15 mouse cellular contexts compared by ENCODE assay signal in the genomic region with DNA sequence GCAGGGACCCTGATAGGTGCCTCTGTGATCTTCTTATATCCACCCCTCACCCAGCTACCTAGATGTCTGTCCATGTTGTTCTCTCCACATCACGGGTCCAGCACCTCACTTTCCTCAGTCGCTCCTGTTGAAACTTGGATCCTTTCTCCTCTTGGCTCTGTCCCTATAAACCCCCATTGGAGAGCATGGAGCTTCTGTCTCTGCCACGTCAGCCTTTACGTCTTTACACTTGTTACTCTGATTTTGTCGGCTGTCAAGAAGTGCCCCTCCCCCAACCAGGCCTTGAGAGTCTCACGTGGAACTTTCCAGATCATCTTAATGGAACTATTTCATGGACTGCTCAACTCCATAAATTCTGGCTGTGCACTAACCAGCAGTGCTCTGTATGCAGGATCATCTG. TPM values are rescaled to one million over a fixed set of nuclear protein-coding genes. Genes with fewer than 3 reads are reported as not detected.
DNase-seq lines count a peak whose midpoint lies in the region; ATAC-seq lines count a peak whose summit lies in the region.
"Had no signal": no experiment of that assay in that cellular context is flagged by ENCODE, and none has a peak within 500 bp of the region (broad histone marks: within the 10 kb centered on the region; RNA-seq: fewer than 3 reads in every experiment).

No protein-coding gene starts in this region.

- ATAC-seq in kidney, embryonic 14.5 days (ENCODE audit: low FRiP score, low TSS enrichment): no peak
- ATAC-seq in midbrain, embryonic 15.5 days (replicated peaks): no peak
- no peak for ATAC-seq in monocyte, adult 5-6 weeks (replicated peaks; ENCODE audit: insufficient number of reproducible peaks, low FRiP score, low TSS enrichment, poor library complexity, severe bottlenecking)
- ATAC-seq: CD4-positive, CD25-positive, alpha-beta regulatory T cell, adult 4 months; lung, postnatal 0 days had no signal

- 25% methylated on average over 6 of the region's 6 CpGs for WGBS in kidney, embryonic 14.5 days
- 49% methylated on average over 6 of the region's 6 CpGs for WGBS in midbrain, embryonic 15.5 days

- peak overlapping the region; percentile 95 for H3K4me2 ChIP-seq in kidney, embryonic 14.5 days (replicated peaks; ENCODE audit: low read depth, low read length)
- H3K4me2 ChIP-seq in midbrain, embryonic 15.5 days: peak overlapping the region; percentile 84
- H3K4me2 ChIP-seq: liver, embryonic 11.5 days had no signal

- DNase-seq in kidney, postnatal 14 days: no peak
- DNase-seq in brain, adult 2 months (ENCODE audit: low read depth, low spot score): peak; percentile 69
- DNase-seq in cerebellum, postnatal 25 days: peak; percentile 48 to 65
- DNase-seq in spleen, postnatal 10 days (ENCODE audit: low spot score in 2 of 2): no peak
- DNase-seq in adrenal gland, adult (ENCODE audit: inconsistent age in 2 of 2, low spot score in 1 of 2): no peak
- DNase-seq: heart, adult 18-20 months; heart, postnatal 14 days; kidney, postnatal 25 days had no signal

- 0 out of 2 replicates have a peak overlapping the region, but pooled peaks have one; percentile 25 for H3K9ac ChIP-seq in kidney, embryonic 14.5 days (ENCODE audit: low read depth, low read length)
- no peak overlapping the region for H3K9ac ChIP-seq in midbrain, embryonic 15.5 days
- H3K9ac ChIP-seq: stomach, embryonic 15.5 days had no signal

- no peaks in the 10 kb centered on the region for H3K36me3 ChIP-seq in kidney, embryonic 14.5 days (ENCODE audit: control insufficient read depth, insufficient read depth, low read length)
- no peaks in the 10 kb centered on the region for H3K36me3 ChIP-seq in midbrain, embryonic 15.5 days (replicated peaks)
- H3K36me3 ChIP-seq: stomach, embryonic 15.5 days had no signal

- H3K4me1 ChIP-seq in kidney, embryonic 14.5 days (ENCODE audit: control insufficient read depth, insufficient read depth, low read length): peaks cover 19% of the 10 kb centered on the region
- peaks cover 33% of the 10 kb centered on the region for H3K4me1 ChIP-seq in midbrain, embryonic 15.5 days

- H3K27me3 ChIP-seq in kidney, embryonic 14.5 days (ENCODE audit: control insufficient read depth, insufficient read depth, low read length): peaks cover 18% of the 10 kb centered on the region
- H3K27me3 ChIP-seq in midbrain, embryonic 15.5 days (replicated peaks): 0 out of 2 replicates have a peak, but pooled peaks cover 5% of the 10 kb centered on the region

- no peak overlapping the region for H3K27ac ChIP-seq in kidney, embryonic 14.5 days (ENCODE audit: low read depth, low read length)
- no peak overlapping the region for H3K27ac ChIP-seq in midbrain, embryonic 15.5 days
- H3K27ac ChIP-seq: stomach, embryonic 15.5 days had no signal

- peak overlapping the region; percentile 6; the same call in 1 of the 2 replicates for H3K4me3 ChIP-seq in kidney, embryonic 14.5 days (ENCODE audit: low read length)
- H3K4me3 ChIP-seq in midbrain, embryonic 15.5 days: no peak overlapping the region
- H3K4me3 ChIP-seq: stomach, embryonic 15.5 days had no signal

- H3K9me3 ChIP-seq in kidney, embryonic 14.5 days (ENCODE audit: control insufficient read depth, low read length): no peaks in the 10 kb centered on the region
- H3K9me3 ChIP-seq in midbrain, embryonic 15.5 days: no peaks in the 10 kb centered on the region
- H3K9me3 ChIP-seq: stomach, embryonic 15.5 days had no signal

RNA-seq across cellular contexts. Expression of gene Sel1l3, which starts 2.5 kb away (rescaled TPM):
- 15.9 and 28.9 TPM in 2 replicates for polyA plus RNA-seq in kidney, embryonic 14.5 days (2014; fragmentation: Nextera tagmentation; extraction: Ambion mirVana)
- polyA plus RNA-seq in midbrain, embryonic 15.5 days (2015; fragmentation: Nextera tagmentation; extraction: Ambion mirVana): 6.1 and 7.3 TPM in 2 replicates
- 0.38 TPM in 1 of 3 replicates, not detected in the others for total RNA-seq in monocyte, adult 5-6 weeks (2017)

RNA-seq across cellular contexts. Expression of gene Smim20, which starts 55.6 kb away (rescaled TPM):
- polyA plus RNA-seq in kidney, embryonic 14.5 days (2014; fragmentation: Nextera tagmentation; extraction: Ambion mirVana): 91.7 and 106 TPM in 2 replicates
- 67.8 and 69.4 TPM in 2 replicates for polyA plus RNA-seq in midbrain, embryonic 15.5 days (2015; fragmentation: Nextera tagmentation; extraction: Ambion mirVana)
- total RNA-seq in monocyte, adult 5-6 weeks (2017): 44.4 to 59.6 TPM (median 47.2 TPM) in 3 replicates

Comparison
In these comparisons a context has a peak if more than half of its experiments do, and no peak if none do; other contexts are left out.
1. DNase-seq: peak in brain, adult 2 months (single experiment) and cerebellum, postnatal 25 days (2 of 2); none in kidney, postnatal 14 days (single experiment), spleen, postnatal 10 days (0 of 2) and adrenal gland, adult (0 of 2).